Mouse (Mus musculus): ENCODE results near the gene Prkcb.

GRCm38 (mm10) chr7:122304521-122304920, 16.0 kb downstream of the Prkcb start:
- no peak for TF ChIP-seq CTCF (conservative IDR thresholded peaks at IDR 0.05; ENCODE audit: insufficient read depth, insufficient read length, low read depth, low read length)
- TF ChIP-seq POLR2A (IDR thresholded peaks at IDR 0.05; ENCODE audit: low read depth, low read length): no peak
